Mouse (Mus musculus): ENCODE results near the gene Zbtb8os. TPM values are rescaled to one million over a fixed set of nuclear protein-coding genes. Genes with fewer than 3 reads are reported as not detected.
"Not testable (repeated sequence)": the region's sequence is repeated elsewhere in the genome, so short reads cannot be mapped to it uniquely, and the experiment has no call there.

Zbtb8os gene
- total RNA-seq, 2 experiments from 2014 or later = 21.9 to 22.1 TPM

DNA sequence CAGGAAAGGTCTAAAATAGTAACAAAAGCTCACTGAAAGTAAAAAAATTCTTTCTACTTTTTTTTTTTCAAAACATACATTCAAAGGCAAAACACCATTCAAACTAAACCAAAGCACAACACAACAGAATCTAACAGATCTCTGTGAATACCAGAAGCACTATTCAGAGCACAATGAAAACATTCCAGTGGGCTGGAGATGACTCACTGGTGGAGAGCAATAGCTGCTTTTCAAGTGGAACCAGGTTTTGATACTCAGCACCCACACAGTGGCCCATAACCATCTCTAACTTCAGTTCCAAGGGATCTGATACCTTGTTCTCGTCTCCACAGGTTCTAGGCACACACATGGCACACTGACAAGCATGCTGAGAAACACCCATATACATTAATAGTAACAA lies 10.7 kb upstream of the Zbtb8os start:
- intact Hi-C loops (cut with DNase I) = no loop called here
- DNase-seq = no peak

DNA sequence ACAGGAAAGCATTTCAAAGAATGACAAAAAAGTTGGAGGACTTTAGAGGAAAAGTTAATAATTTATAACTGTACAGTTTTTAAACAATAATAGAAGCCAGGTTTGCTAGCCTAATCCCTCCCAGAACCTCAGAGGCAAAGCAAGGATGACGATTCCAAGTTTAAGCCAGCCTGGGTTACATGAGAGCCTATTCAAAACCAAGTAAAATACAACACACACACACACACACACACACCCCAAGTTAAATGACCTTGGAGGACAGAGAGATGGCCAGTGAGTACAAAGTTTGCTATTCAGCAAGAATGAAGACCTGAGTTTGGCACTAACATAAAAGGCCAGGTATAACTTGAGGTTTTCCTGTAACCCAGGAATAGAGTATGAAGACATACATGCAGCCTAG lies 9.3 kb upstream of the Zbtb8os start:
- intact Hi-C loops (cut with DNase I) = no loop called here
- DNase-seq = no peak

DNA sequence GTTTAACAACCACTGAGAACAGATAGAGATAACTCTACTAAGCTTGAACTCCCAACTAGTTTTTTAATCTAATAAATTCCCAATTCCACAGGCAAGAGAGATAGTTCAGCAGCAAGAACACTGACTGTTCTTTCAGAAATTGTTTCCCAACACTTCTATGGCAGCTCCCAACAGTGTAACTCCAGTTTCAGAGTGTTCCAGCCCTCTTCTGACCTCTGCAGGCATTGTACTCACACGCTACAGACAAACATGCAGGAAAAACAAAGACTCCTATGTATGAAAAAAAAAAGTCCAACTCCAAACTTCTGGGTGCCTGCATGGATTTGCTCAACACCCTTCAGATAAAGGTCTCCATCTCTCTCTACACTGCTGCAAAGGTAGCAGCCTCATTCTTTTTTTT lies 2.6 kb upstream of the Zbtb8os start:
- DNase-seq = no peak
- intact Hi-C loops (cut with DNase I) = no loop called here

DNA sequence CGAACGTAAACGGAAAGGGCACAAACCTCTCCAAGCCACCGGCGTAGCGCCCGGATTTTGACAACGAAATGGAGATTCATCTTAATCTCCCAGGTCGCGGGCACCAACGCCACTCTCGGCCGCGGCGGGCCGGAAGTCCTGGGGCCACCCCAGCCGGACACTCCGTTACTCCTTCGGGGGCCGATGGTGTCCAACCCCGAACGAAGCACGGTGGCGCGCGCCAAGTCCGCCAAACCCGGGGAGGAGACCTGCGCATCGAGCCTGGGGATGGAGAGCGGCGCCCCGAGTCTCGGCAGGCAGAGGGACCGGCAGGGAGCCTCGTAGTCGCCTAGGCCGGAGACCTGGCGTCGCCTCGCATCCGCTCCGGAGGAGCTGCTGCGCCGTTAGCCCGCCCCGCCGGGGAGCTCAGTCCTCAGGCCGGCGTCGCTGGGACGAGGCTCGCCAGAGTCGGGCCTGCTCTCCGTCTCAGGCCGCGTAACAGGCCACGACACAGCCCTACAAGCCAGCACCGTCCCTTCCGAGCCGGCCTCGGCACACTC lies 749 bp upstream of the Zbtb8os start:
- intact Hi-C loops (cut with DNase I) = no loop called here
- DNase-seq = peak in 1 of 2 experiments; percentile 77

DNA sequence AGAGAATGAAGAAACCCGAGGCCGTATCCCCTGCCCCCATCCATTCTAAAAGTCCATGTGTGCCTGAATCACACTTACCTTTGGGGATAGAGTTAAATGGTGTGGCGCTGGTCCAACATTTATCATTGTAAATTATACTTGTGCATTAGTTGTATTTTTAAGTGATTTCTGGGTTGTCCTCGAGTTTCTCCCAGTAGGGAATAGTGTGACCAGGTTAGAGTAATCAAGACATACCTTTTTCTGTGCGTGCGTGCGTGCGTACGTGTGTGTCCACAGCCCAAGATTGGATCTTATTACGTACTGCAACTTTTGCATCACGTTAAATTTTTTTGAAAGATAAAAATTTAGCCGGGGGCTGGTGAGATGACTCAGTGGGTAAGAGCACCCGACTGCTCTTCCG lies 796 bp downstream of the Zbtb8os start:
- intact Hi-C loops (cut with DNase I) = no loop called here
- no peak for DNase-seq

DNA sequence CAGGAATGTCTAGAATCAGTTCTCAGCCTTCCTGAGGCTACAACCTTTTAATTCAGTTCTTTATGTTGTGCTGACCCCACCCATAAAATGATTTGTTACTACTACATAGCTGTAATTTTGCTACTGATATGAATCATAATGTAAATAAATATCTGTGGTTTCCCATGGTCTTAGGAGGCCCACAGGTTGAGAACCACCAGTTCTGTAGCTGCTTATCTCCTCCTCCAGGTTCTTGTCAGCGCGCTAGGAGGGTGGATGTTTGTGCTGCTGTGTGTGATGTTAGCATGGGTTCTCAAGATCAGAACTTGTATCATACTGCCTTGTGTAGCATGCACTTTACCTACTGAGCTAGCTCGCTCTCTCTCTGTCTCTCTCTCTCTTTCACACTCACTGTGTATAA lies 4.2 kb downstream of the Zbtb8os start:
- intact Hi-C loops (cut with DNase I) = no loop called here

DNA sequence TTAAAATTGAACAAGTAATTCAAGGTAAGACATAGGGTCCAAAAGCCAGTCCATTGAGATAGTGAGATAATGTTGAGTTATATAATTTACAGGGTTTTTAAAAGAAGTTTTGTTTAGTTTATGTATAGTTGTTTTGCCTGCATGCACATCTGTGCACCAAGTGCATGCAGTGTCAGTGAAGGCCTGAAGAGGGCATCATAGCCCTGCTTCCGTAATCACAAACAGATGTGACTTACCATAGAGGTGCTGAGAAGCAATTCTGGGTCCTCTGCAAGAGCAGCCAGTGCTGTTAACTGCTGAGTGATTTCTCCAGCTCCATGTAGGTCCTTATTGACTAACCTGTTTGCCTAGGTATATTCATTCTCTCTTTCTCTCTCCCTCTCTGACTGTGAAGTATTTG lies 6.4 kb downstream of the Zbtb8os start:
- no peak for DNase-seq
- intact Hi-C loops (cut with DNase I) = no loop called here

More for the DNA sequence above, 4.2 kb downstream of the Zbtb8os start:
- DNase-seq = no peak

DNA sequence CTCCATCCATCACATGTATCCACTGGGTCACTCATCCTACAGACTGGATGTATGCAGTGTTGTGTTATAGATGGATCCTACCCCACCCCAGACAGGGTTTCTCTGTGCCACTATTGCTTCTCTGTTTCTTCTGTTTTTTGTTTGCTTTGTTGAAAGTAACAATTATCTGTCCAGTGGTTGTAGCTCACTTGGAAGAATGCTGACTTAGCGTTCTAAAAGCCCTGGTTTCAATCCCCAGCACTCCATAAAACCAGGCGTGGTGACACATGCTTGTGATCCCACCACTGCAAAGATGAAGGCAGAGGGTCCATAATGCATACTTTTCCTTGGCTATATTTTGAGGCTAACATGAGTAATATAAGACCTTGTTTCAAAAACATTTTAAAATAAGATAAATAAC lies 7.2 kb downstream of the Zbtb8os start:
- DNase-seq = no peak
- intact Hi-C loops (cut with DNase I) = no loop called here

DNA sequence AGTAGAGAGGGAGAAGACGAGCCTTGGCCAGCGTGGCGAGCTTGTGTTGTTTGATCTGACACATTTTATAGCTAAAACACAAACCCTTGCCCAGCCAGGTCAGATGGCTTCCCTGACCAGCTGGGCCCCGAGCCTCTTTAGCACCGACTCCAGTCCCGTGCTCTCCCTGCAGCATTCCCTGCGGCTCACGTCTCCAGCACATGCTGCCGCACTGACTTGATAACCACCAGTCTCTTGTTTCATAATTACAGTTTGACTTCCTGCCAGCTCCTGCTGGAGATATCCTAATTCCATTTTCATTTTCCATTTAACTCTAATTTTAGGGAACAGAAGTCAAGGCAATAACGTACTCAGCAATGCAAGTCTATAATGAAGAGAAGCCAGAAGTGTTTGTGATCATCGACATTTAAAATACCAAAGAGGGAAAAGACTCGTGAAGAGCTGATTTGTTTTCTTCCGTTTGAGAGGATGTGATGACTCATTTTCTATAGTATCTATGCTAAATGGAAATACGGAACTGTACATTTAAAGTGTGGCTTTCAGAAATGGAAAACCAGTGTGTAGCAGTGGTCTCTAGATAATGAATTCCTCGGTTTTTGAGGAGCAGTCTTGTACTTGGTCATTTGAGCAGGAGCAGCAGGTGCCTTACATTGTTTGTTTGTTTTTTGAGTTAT lies 11.1 kb downstream of the Zbtb8os start:
- intact Hi-C loops (cut with DNase I) = no loop called here
- peak; percentile 43 to 52 for DNase-seq

DNA sequence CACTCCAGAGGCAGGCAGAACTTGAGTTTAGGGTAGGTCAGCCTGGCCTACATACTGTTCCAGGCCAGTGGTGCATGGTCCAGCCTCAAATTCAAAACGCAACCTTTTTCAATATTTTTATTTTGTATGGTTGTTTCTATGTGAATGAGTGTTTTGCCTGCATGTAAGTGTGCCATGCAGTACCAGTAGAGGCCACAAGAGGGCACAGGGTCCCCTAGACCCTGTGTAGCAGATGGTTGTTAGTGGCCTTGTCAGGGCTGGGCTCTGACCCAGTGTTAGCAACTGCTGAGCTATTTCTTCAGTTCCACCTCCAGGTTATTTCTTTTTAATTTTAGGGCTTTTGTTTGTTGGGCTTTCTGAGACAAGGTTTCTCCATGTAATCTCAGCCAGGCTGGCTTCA lies 15.1 kb downstream of the Zbtb8os start:
- peak; percentile 72 to 85 for DNase-seq
- intact Hi-C loops (cut with DNase I) = loop anchor here (1.0 to 2.0 kb wide), 2 partner anchors 56 to 105 kb away; no protein-coding TSS in a partner anchor

DNA sequence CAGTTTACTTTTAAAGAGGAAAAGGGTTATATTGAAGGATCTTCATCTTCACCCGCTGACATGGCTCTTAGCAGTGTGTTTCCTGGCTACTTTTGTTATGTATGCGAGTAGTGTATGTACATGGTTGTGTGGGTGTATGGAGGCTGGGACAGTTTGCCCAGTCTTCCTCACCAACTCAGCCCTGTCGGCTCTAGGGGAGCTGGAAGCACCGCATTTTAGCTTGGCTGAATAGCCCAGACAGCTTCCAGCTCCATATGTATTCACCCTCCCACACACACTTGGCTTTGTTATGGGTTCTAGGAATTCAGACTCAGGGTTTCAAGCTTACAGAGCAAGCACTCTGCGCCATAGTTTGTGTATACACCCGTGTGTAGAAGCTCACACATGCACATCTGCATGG lies 15.6 kb downstream of the Zbtb8os start:
- DNase-seq = no peak
- intact Hi-C loops (cut with DNase I) = loop anchor here (2.0 kb wide), 1 partner anchor 56 kb away; no protein-coding TSS in a partner anchor

DNA sequence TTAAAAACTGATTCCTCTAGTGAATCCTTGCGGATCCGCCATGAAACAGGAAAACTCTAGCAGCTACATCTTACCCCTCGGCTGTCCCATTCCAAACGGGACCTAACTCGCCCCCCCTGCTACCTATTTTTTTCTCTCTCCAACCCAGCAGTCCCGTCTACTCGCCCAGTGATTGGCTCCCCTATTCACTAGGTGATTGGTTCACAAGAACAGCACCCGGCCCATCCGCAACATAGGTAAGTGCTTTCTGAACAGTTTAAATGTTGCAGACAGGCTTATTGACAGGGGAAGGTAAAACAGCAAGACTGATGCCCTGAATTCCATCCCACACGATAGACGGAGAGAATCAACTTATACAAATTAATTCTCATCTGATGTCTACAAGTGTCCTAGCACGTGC lies 17.7 kb downstream of the Zbtb8os start:
- no peak for DNase-seq
- intact Hi-C loops (cut with DNase I) = no loop called here

DNA sequence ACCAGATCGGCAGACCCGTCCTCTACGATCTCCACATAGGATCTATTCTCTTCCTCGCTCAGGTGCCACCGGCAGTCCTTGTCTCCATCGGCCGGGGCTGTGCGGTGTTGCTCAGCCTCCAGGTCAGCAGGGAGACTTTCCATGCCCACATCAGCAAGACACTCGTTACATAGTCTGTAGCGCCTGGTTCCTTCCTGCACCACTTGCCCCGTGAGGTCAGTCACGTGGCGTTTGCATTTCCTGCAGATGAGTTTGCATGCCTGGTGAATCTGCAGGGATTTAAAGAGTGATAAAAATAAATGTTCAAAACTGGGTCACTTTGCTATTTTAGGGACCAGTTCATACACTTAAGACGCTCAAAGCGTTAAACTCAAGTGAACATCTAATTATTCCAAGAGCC lies 18.7 kb downstream of the Zbtb8os start:
- no peak for DNase-seq
- intact Hi-C loops (cut with DNase I) = no loop called here

DNA sequence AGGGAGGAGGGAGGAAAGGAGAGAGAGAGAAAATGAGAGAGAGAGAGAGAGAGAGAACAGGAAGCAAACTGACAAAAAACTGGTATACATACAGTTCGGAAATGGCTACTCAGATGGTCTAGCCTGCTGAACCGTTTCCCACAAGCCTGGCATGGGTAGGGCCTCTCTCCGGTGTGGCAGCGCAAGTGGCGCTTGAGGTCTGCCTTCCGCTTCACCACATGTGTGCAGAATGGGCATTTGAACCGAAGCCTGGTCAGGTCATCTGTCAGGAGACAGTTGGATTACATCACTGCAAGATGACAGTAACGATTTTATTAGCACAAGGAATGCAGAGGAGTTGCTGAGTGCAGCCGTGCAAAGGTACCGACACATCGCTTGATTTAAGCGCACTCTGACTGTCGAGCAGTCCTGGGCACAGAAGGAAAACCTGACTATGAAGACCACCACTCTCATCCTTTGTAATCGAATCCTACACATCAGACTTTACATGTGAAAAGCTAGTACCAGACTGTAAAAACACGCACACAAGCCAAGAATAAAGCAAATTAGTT lies 22.2 kb downstream of the Zbtb8os start:
- intact Hi-C loops (cut with DNase I) = no loop called here
- no peak for DNase-seq

DNA sequence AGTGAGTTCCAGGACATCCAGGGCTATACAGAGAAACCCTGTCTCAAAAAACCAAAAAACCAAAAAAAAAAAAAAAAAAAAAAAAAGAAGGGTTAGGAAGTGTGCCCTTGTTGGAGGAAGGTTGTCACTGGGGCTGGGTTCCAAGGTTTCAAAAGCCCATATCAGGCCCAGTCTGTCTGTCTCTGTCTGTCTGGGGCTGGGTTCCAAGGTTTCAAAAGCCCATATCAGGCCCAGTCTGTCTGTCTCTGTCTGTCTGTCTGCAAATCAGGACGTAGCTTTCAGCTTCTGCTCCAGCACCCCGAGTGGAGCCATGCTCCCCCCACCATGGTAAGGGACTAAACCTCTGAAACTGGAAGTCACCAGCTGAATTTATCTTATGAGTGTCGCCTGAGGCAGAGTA lies 26.7 kb downstream of the Zbtb8os start:
- DNase-seq; intact Hi-C loops (cut with DNase I): not testable (repeated sequence)

DNA sequence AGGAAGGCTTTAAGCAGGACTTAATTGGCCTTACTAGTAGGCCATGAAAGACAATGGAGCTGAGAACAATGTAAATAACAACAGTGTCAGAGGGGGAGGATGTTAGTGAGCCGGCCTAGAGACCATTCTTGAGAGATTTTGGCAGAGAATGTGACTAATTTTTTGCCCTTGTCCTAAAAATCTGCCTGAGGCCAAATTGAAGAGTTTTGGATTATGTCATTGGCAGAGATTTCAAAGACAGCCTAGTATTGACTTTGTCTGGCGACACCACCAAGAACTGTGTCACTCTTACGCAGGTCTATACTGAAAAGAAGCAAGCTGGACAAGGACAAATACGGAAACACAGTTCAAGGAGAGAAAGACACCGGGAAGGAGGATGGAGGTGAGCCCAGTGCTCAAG lies 27.3 kb downstream of the Zbtb8os start:
- intact Hi-C loops (cut with DNase I) = no loop called here

DNA sequence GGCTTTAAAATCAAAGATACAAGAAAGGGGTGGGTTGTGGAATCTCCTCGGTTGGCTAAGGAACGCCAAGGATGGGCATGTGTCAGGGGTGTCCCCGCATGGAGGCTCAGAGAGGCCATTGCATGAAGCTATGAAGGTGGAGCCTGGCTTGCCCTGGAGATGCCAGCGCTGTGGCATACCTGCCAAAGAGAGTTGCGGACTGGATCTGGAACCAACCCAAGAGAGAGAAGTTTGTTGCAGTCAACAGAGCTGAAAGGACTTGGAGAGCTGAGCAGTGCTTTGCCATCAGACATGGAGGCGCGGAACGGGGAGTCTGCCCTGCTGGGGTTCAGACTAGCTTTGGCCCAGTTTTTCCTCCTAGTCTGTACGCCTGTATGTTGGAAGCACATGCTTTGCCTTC lies 28.0 kb downstream of the Zbtb8os start:
- DNase-seq = peak in 1 of 2 experiments; percentile 27
- intact Hi-C loops (cut with DNase I) = no loop called here

More for the DNA sequence above, 27.3 kb downstream of the Zbtb8os start:
- no peak for DNase-seq

DNA sequence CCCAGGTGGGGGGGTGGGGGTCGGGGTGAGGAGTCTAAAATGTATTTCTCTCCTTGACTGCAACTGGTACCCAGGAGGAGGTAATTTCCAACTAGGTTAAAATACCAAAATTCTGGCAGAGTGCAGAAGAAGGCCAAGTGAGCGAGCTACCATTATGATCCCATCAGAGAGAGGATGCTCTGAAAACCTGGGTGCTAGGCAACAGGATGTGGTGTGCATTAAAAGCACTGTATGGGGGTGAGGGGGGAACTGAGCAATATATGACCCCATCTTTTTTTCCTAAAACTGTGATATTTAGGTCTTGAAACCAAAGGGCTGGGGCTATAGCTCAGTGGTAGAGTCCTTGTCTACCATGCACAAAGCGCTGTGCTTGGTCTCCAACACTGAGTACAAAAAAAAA lies 28.9 kb downstream of the Zbtb8os start:
- DNase-seq = no peak
- intact Hi-C loops (cut with DNase I) = no loop called here

DNA sequence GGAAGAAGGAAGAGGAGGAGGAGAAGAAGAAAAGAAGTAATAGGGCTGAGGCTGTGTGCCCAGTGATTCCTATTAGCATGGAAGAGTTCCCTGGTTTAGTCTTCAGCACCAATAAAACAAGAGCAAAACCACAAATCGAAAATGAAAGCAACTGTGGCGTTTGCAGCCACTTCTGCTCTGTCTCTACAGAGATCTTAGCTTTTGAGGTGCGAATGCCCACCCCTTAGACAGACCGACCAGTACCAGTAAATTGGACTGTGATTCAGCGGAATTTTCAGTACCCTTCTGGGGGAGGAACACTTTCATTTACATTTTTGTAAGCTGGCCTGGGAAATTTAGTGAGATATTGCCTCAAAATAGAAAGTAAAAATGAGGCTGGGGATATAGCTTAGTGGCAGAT lies 29.7 kb downstream of the Zbtb8os start:
- DNase-seq = no peak
- intact Hi-C loops (cut with DNase I) = no loop called here

DNA sequence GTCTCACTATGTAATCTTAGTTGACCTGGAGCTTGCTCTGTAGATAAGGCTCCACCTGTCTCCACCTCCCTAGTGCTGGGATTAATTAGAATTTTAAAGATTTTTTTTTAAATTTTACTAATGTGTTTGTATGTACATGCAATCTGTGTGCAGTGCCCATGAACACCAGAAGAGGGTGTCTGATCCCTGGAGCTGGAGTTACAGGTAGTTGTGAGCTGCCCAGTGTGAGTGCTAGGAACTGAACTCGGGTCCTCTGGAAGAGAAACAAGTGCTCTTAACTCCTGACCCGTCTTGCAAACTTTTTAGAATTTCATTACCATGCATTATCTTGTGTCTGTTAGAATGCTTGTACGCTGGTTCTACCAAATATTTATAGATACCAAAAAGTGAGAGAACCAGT lies 35.9 kb downstream of the Zbtb8os start:
- DNase-seq = no peak
- intact Hi-C loops (cut with DNase I) = no loop called here

DNA sequence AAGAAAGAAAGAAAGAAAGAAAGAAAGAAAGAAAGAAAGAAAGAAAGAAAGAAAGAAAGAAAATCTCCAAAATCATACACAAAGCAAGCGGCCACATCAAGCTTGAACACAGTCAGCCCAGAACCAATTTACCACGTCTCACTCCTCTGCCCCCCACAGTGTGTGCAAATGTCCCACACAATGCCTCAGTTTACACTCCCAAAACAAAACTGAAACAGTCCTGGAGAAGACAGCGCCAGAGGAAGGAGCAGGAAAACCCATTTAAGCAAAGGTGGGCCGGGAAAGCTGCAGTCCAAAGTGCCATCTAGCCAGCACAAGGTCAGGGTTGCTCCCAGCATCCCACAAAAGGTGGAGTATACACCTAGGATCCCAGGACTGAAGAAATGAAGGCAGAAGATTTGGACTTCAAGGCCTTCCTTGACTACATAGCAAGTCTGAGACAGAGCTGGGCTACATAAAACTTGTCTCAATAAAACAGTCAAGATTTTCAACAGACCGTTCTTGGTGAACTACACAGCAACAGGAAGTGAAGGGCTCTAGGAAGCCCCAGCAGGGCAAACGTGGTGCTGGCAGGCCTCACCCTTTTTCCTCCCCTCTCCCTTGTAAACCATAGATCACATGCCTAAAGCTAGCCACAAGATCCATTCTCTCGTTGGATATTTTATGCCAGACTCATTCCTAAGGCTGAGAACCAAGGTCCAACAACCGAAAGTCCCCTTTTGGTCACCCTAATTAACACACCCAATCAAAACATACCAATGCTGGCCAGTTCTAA lies 37.9 kb downstream of the Zbtb8os start:
- DNase-seq = no peak
- intact Hi-C loops (cut with DNase I) = no loop called here
